Mouse (Mus musculus) liver, embryonic 13.5 days (tissue): ENCODE data around the gene Stk24. TPM values are rescaled to one million over a fixed set of nuclear protein-coding genes. Genes with fewer than 3 reads are reported as not detected.

Source experiments
- ATAC-seq: fragments of 200-750 bp; cut with Nextera tagmentation; 2 replicates; pipeline ENCODE4 v1.8.0; 2017; ENCODE audit warnings: low read depth, mild to moderate bottlenecking, moderate number of reproducible peaks, moderate library complexity
- DNase-seq: peaks from one replicate; pipeline ENCODE4 v3.0.0; 2022
- H3K27ac ChIP-seq: fragments of 300-500 bp; sonication (generic); 2 replicates; pipeline ENCODE4 v1.5.1; 2015; ENCODE audit warnings: moderate library complexity, mild to moderate bottlenecking, inconsistent platforms
- H3K27me3 ChIP-seq: fragments of 300-500 bp; sonication (generic); 2 replicates; pipeline ENCODE4 v1.6.1; 2015; ENCODE audit warnings: mild to moderate bottlenecking, inconsistent platforms
- H3K36me3 ChIP-seq: fragments of 300-500 bp; sonication (generic); 2 replicates; pipeline ENCODE4 v1.6.1; 2015; ENCODE audit warnings: mild to moderate bottlenecking, inconsistent platforms
- H3K4me1 ChIP-seq: fragments of 300-500 bp; sonication (generic); replicated peaks from 2 replicates; pipeline ENCODE4 v1.6.1; 2015; ENCODE audit warnings: inconsistent platforms
- H3K4me2 ChIP-seq: fragments of 300-500 bp; sonication (generic); 2 replicates; pipeline ENCODE4 v1.6.1; 2015; ENCODE audit warnings: inconsistent platforms, mild to moderate bottlenecking, moderate library complexity
- H3K4me3 ChIP-seq: fragments of 300-500 bp; sonication (generic); replicated peaks from 2 replicates; pipeline ENCODE4 v1.5.1; 2015; ENCODE audit warnings: mild to moderate bottlenecking, inconsistent platforms
- H3K9ac ChIP-seq: fragments of 300-500 bp; sonication (generic); 2 replicates; pipeline ENCODE4 v1.6.1; 2015; ENCODE audit warnings: mild to moderate bottlenecking, inconsistent platforms
- H3K9me3 ChIP-seq: fragments of 300-500 bp; sonication (generic); replicated peaks from 2 replicates; pipeline ENCODE4 v1.6.1; 2016; ENCODE audit warnings: inconsistent platforms
- WGBS: fragments of 180-500 bp; shearing (Covaris S2); methylation state at CpG from one replicate; pipeline ENCODE4 v1.1.7; 2015; ENCODE audit not compliant: insufficient replicate concordance; 5-methylcytosine and 5-hydroxymethylcytosine counted together
- polyA plus RNA-seq: library from polyadenylated mRNA; unstranded; fragments of >200 nt; fragmentation: Nextera tagmentation; extraction: Ambion mirVana; gene quantifications from 2 replicates; pipeline ENCODE4 v1.2.1, GENCODE M21; 2015

Gene Stk24
- polyA plus RNA-seq, 1 experiment from 2014 or later = 30.6 TPM

GRCm38 (mm10) chr14:121261229-121261879, 118.5 kb downstream of the Stk24 start:
- DNase-seq (no peak), ATAC-seq (no peak)

GRCm38 (mm10) chr14:121259789-121260188, 120.0 kb downstream of the Stk24 start:
- 42% methylated on average over 7 of the region's 7 CpGs for WGBS

More at GRCm38 (mm10) chr14:121261229-121261879, 118.5 kb downstream of the Stk24 start:
- Histone ChIP-seq H3K27ac (no peak overlapping the region), H3K4me2 (no peak overlapping the region), H3K36me3 (no peaks in the 10 kb centered on the region), H3K4me1 (peaks cover 12% of the 10 kb centered on the region), H3K9me3 (no peaks in the 10 kb centered on the region), H3K9ac (no peak overlapping the region), H3K27me3 (no peaks in the 10 kb centered on the region), H3K4me3 (no peak overlapping the region)
- WGBS = 47% methylated on average over 5 of the region's 5 CpGs

GRCm38 (mm10) chr14:121259332-121259731, 120.5 kb downstream of the Stk24 start:
- ATAC-seq (no peak), DNase-seq (no peak)
- Histone ChIP-seq H3K36me3 (no peaks in the 10 kb centered on the region), H3K9ac (no peak overlapping the region), H3K4me1 (peaks cover 12% of the 10 kb centered on the region), H3K9me3 (no peaks in the 10 kb centered on the region), H3K27me3 (no peaks in the 10 kb centered on the region), H3K27ac (no peak overlapping the region), H3K4me3 (no peak overlapping the region), H3K4me2 (no peak overlapping the region)
- WGBS = 76% methylated on average over 11 of the region's 11 CpGs

More at GRCm38 (mm10) chr14:121259789-121260188, 120.0 kb downstream of the Stk24 start:
- DNase-seq = no peak
- no peaks in the 10 kb centered on the region for H3K27me3 ChIP-seq
- no peaks in the 10 kb centered on the region for H3K9me3 ChIP-seq
- no peak overlapping the region for H3K27ac ChIP-seq
- peaks cover 12% of the 10 kb centered on the region for H3K4me1 ChIP-seq
- no peak overlapping the region for H3K4me3 ChIP-seq
- H3K4me2 ChIP-seq = no peak overlapping the region
- no peaks in the 10 kb centered on the region for H3K36me3 ChIP-seq
- H3K9ac ChIP-seq = no peak overlapping the region
- no peak for ATAC-seq

- H3K36me3 ChIP-seq = no peaks in the 10 kb centered on the region
- no peaks in the 10 kb centered on the region for H3K27me3 ChIP-seq
- WGBS = 69% methylated on average over 7 of the region's 7 CpGs
- ATAC-seq = no peak
- no peaks in the 10 kb centered on the region for H3K9me3 ChIP-seq
- no peak overlapping the region for H3K4me2 ChIP-seq
- no peak overlapping the region for H3K4me3 ChIP-seq
- DNase-seq = no peak
- H3K9ac ChIP-seq = no peak overlapping the region
- H3K4me1 ChIP-seq = peaks cover 5% of the 10 kb centered on the region
- H3K27ac ChIP-seq = no peak overlapping the region
These were observed 122.9 kb downstream of the Stk24 start for GRCm38 (mm10) chr14:121256896-121257295.

- H3K27me3 ChIP-seq = no peaks in the 10 kb centered on the region
- H3K36me3 ChIP-seq = no peaks in the 10 kb centered on the region
- no peak overlapping the region for H3K9ac ChIP-seq
- no peak overlapping the region for H3K4me3 ChIP-seq
- peaks cover 2% of the 10 kb centered on the region; the same call in 1 of the 2 replicates for H3K4me1 ChIP-seq
- ATAC-seq = no peak
- no peaks in the 10 kb centered on the region for H3K9me3 ChIP-seq
- H3K27ac ChIP-seq = no peak overlapping the region
- no peak for DNase-seq
- WGBS = 75% methylated on average over 13 of the region's 13 CpGs
- H3K4me2 ChIP-seq = no peak overlapping the region
These were observed 124.3 kb downstream of the Stk24 start for GRCm38 (mm10) chr14:121255469-121255868.

GRCm38 (mm10) chr14:121254869-121255268, 124.9 kb downstream of the Stk24 start:
- no peaks in the 10 kb centered on the region for H3K27me3 ChIP-seq
- ATAC-seq = no peak
- WGBS = 73% methylated on average over 10 of the region's 10 CpGs
- H3K4me2 ChIP-seq = no peak overlapping the region
- DNase-seq = no peak
- no peak overlapping the region for H3K4me3 ChIP-seq
- no peaks in the 10 kb centered on the region for H3K9me3 ChIP-seq
- no peaks in the 10 kb centered on the region for H3K36me3 ChIP-seq
- no peak overlapping the region for H3K27ac ChIP-seq
- no peak overlapping the region for H3K9ac ChIP-seq
- H3K4me1 ChIP-seq = peaks cover 2% of the 10 kb centered on the region; the same call in 1 of the 2 replicates

GRCm38 (mm10) chr14:121252542-121252941, 127.3 kb downstream of the Stk24 start:
- H3K4me2 ChIP-seq = no peak overlapping the region
- 66% methylated on average over 10 of the region's 10 CpGs for WGBS
- H3K36me3 ChIP-seq = no peaks in the 10 kb centered on the region
- H3K9ac ChIP-seq = no peak overlapping the region
- DNase-seq = no peak
- no peaks in the 10 kb centered on the region for H3K9me3 ChIP-seq
- H3K27ac ChIP-seq = no peak overlapping the region
- H3K27me3 ChIP-seq = no peaks in the 10 kb centered on the region
- H3K4me1 ChIP-seq = peaks cover 2% of the 10 kb centered on the region; the same call in 1 of the 2 replicates
- 0 out of 2 replicates have a peak, but pooled peaks have one; percentile 41 for ATAC-seq
- H3K4me3 ChIP-seq = no peak overlapping the region

GRCm38 (mm10) chr14:121251708-121252107, 128.1 kb downstream of the Stk24 start:
- Histone ChIP-seq H3K4me1 (peaks cover 2% of the 10 kb centered on the region; the same call in 1 of the 2 replicates), H3K9ac (no peak overlapping the region), H3K36me3 (no peaks in the 10 kb centered on the region), H3K9me3 (no peaks in the 10 kb centered on the region), H3K27me3 (no peaks in the 10 kb centered on the region), H3K4me3 (no peak overlapping the region), H3K4me2 (no peak overlapping the region), H3K27ac (no peak overlapping the region)
- ATAC-seq (no peak), DNase-seq (no peak)
- WGBS = 55% methylated on average over 4 of the region's 4 CpGs

- no peak overlapping the region for H3K27ac ChIP-seq
- no peak overlapping the region for H3K9ac ChIP-seq
- H3K9me3 ChIP-seq = no peaks in the 10 kb centered on the region
- 66% methylated on average over 5 of the region's 5 CpGs for WGBS
- no peaks in the 10 kb centered on the region for H3K36me3 ChIP-seq
- H3K4me1 ChIP-seq = peaks cover 2% of the 10 kb centered on the region; the same call in 1 of the 2 replicates
- no peaks in the 10 kb centered on the region for H3K27me3 ChIP-seq
- H3K4me3 ChIP-seq = no peak overlapping the region
- H3K4me2 ChIP-seq = no peak overlapping the region
- DNase-seq (no peak), ATAC-seq (no peak)
These were observed 128.7 kb downstream of the Stk24 start for GRCm38 (mm10) chr14:121251099-121251498.

GRCm38 (mm10) chr14:121248346-121248745, 131.5 kb downstream of the Stk24 start:
- no peak overlapping the region for H3K27ac ChIP-seq

GRCm38 (mm10) chr14:121247287-121247686, 132.5 kb downstream of the Stk24 start:
- Histone ChIP-seq H3K4me1 (no peaks in the 10 kb centered on the region; the same call in 1 of the 2 replicates), H3K4me2 (no peak overlapping the region), H3K9me3 (no peaks in the 10 kb centered on the region), H3K4me3 (no peak overlapping the region), H3K9ac (no peak overlapping the region), H3K27ac (0 out of 2 replicates have a peak overlapping the region, but pooled peaks have one; percentile 1), H3K36me3 (peaks cover 6% of the 10 kb centered on the region; the same call in 1 of the 2 replicates), H3K27me3 (no peaks in the 10 kb centered on the region)
- 69% methylated on average over 7 of the region's 7 CpGs for WGBS
- DNase-seq = no peak
- no peak for ATAC-seq

More at GRCm38 (mm10) chr14:121248346-121248745, 131.5 kb downstream of the Stk24 start:
- Histone ChIP-seq H3K4me1 (peaks cover 2% of the 10 kb centered on the region; the same call in 1 of the 2 replicates), H3K4me3 (no peak overlapping the region), H3K9me3 (no peaks in the 10 kb centered on the region), H3K9ac (no peak overlapping the region), H3K4me2 (no peak overlapping the region), H3K27me3 (no peaks in the 10 kb centered on the region), H3K36me3 (peaks cover 6% of the 10 kb centered on the region; the same call in 1 of the 2 replicates)
- WGBS = 67% methylated on average over 5 of the region's 5 CpGs
- no peak for ATAC-seq
- no peak for DNase-seq
